Mouse (Mus musculus): ENCODE data around the gene Tm7sf2.

Tm7sf2 gene

DNA sequence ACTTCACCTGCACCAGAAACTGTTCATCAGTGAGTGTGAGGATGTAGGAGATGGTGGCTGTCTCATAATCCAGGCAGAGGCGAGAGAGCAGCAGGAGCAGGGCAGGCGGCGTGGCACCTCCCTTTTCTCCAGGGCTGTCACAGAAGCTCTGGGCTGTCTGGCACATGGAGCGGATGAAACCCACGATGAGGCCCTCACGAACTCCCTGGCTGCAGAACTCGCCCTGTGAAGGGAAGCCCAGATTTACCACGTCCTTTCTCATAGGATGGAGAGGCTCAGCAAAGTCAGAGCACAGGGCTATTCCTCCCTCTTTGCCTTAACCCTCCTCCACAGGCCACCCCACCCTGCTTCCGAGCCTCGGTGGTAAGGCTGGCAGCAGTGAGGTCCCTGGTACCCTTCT is 1.7 kb upstream of the Tm7sf2 start:
- peak in 1 of 2 experiments; percentile 21 for DNase-seq (ENCODE audit: low spot score in 2 of 2)

DNA sequence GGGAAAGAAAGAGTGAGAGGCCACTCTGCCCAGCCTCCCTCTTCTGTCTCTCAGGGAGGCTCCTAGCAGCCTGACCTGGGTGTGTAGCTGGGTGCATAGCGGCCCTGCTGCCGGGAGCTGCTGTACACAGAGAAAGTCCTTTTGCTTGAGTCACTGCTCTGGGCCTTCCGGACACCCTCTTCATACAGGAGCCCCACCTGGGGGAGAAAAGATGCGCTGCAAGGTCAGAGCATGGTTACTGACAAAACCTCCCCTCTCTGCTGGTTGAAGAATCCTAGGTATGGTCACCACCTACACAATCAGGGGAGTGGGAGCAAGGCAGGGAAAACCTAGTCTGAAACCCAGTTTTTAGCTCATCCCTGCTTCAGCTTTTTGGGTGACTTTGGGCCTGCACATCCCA is 778 bp upstream of the Tm7sf2 start:
- DNase-seq (ENCODE audit: low spot score in 2 of 2), result no peak

DNA sequence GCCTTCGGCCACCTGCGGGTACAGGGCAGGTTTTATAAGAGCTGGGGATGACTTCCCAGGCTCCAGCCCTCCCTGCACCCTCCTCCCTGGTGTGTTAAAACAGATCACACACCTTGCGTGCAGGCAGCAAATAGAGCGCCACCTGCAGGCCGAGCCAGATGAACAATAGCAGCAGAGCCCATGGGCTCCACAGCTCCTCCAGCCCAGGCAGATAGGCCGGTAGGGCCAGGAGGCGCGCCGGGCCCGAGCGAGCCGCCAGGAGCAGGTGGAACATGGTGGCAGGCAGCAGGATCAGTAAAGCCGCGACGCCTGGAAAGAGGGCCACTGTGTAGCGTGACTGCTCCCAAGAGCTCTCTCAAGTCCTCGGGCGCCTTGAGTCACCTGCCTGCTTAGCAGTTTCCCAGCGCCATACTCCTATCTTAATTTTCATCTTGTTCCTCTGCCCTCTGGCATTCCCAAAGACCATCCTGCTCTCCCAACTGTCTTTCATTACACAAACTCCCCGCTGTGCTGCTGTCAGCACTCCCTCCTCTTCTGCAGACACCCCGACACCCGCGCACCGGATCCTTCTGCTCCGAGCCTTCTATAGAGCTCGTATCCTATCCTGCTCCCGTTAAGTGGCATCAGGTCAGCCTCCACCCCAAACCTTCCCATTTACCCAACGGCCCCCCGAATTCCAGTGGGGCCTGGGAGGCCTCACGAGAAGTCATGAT is 1.0 kb downstream of the Tm7sf2 start:
- peak; percentile 91 for DNase-seq (ENCODE audit: low spot score in 2 of 2)

DNA sequence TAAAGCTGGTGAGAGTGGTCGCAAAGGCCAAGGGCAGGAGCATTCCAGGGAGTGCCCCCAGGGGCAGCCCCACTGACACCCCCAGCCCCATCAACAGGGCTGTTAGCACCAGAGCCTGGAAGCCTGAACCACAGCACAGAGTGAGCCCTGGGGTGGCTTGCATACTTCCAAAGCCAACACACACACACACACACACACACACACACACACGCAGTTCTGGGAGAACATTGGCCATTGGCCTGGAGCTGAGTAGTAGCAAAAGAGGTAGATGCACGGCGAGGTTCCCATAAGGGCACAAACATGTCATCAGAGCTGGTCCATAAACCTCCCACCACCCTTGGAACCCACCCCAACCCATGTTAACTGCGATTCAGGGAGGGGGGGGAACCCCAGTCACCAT is 1.6 kb downstream of the Tm7sf2 start:
- DNase-seq (ENCODE audit: low spot score in 2 of 2), result no peak

DNA sequence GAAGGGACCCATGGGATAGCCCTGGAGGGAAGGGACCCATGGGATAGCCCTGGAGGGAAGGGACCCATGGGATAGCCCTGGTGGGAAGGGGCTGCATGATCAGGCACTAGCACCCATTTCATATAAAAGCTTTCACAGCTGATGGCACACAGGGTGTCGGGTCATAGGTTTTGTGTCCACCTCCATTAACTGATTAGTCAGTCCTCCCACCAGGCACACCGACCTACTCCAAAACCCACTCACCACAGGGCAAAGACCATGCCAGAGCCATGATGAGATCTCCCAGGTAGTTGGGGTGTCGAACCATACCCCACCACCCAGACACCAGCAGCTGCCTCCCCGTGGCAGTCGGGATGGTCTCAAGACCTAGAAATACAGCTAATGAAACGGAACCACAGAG is 5.1 kb downstream of the Tm7sf2 start:
- DNase-seq (ENCODE audit: low spot score in 2 of 2), result peak in 1 of 2 experiments; percentile 26

DNA sequence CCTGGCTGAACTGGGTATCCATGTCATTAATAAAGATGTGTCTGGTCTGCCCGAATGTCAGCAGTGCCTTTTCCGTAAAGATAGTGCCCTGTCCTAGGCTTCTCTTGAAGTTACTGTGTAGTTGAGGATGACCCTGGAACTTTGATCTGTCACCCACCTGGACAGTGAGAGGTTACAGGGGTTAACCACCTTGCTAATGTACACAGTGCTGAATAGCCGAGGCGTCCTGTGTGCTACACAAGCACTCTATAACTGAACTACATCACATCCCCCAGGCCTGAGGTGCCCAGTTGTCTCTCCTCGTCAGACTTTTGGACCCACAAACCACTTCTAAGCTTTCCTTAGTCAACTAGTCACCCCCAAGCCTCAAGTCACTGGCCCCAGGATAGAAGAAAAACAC is 5.8 kb downstream of the Tm7sf2 start:
- DNase-seq (ENCODE audit: low spot score in 2 of 2), result no peak

DNA sequence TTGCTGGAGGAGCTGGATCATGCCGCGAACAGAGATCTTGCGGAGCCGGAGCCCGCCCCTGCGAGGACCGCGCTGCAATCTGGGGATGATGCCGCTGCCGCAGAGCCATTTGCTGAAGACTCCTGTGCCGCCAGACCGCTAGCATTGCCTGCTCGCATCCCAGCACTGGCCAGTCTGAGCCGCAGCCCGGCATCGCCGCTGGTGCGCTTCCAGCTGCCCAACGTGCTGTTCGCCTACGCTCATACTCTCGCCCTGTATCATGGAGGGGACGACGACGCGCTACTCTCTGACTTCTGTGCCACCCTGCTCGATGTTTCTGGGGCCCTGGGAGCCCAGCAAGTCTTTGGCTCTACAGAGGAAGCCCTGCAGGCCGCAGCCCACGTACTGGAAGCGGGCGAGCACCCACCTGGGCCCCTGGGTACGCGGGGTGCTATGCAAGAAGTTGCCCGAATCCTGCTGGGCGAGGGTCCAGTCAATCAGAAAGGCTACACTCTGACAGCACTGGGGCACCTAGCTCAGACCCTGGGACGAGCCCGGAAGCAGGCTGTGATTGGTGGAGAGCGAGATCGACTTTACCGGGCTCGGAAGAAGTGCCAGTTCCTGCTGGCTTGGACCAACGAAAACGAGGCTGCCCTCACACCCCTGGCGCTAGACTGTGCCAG is 6.4 kb downstream of the Tm7sf2 start:
- DNase-seq (ENCODE audit: low spot score in 2 of 2), result peak; percentile 64 to 79

DNA sequence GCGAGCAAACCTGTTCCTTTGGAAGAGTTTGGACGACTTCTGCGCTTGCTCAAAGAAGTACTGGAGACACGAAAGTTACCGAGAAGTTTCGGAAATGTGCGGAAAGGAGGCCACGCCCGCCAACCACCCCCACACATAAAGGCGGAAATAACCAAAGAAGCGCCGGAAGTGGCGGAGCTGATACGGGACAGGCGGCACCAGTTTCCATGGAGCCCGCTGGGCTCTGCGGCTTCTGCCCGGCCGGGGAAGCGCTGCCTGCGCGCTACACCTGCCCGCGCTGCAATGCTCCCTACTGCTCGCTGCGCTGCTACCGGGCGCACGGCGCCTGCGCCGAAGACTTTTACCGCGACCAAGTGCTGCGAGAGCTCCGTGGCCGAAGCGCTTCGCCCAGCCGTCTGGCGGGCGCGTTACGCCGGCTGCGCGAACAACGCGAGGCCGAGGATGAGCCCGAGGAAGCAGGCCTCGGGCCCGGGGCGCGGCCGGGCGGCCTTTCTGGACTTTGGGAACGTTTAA is 7.1 kb downstream of the Tm7sf2 start, which contains the start of gene Znhit2:
Gene Znhit2, plus strand, starts transcription at position 172 of the 513 bp plus-strand sequence.
- DNase-seq (ENCODE audit: low spot score in 2 of 2), result peak; percentile 96 to 97

DNA sequence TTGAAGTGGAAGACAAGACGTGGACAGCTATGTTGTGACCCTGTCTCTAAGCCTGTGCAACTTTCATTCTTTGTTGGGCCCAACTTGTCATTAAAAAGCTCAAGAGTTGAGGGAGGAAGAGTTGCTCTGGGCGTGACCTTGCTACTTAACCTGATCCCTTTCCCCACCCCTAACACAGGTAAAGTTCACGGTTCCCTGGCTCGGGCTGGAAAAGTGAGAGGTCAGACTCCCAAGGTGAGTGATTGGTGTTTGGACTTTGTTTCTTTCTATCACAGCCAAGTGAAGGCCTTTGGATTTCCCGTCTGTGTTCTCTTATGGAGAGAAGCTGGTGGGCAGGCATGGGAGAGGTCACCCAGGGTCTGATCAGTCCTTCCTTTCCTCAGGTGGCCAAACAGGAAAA is 9.2 kb downstream of the Tm7sf2 start:
- DNase-seq (ENCODE audit: low spot score in 2 of 2), result no peak

DNA sequence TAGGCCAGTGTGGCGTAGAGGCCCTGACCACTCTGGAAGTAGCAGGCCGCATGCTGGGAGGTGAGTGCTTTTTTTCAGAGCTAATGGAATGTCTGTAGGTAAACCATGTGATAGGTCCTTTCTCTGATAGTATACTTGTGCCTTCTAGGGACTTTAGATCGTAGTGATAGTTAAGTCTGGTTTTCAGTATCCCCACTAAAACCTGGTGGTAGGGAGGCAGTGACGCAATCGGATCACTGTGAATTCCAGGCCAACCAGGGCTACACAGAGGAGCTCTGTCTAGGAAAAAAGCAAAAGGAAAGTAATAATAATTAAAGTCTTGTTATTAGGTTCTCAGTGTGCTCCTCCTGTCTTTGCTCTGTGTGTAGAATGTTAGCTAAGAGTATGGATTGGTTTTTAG is 9.7 kb downstream of the Tm7sf2 start:
- no peak for DNase-seq (ENCODE audit: low spot score in 2 of 2)

DNA sequence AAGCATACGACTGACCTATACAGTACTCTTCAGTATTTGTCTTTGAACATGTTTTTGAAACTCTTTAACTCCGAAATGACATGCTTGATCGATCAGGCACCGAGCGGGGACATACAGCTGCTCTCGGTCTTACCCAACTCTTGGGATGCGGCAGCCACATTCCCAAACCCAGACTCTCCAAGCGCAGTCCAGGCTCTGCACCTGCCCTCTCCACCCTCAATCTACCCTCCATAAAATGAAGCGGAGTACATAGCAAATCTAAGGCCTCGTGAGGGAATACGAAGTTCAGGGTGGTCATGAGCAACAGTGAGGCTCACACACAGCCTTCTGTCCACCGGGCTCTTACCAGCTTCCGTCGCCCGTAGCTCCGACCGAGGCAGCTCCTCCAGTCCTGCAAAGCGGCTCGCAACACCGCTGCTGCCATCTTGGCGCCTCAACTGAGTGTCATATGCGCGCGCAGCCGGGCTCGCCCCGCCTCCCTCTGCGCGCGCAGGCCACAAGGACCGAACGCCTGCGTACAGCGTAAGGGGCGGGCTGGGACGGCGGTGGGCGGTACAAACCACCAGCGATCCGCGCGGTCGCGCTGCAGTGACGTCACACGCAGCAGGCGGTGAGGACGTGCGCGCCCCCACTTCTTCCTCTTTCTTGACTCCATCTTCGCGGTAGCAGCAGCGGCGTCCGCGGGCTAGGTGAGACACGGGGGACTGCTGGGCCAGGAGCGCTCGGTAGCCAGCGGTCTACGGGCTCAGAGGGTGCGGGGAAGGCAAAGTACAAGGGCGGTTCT is 10.7 kb downstream of the Tm7sf2 start, which contains the start of the genes Mrpl49 and Fau:
Gene Mrpl49, minus strand, starts transcription at position 473 of the 784 bp plus-strand sequence.
Gene Fau, plus strand, starts transcription at position 532 of the 784 bp plus-strand sequence.
- DNase-seq (ENCODE audit: low spot score in 2 of 2), result peak; percentile 100

DNA sequence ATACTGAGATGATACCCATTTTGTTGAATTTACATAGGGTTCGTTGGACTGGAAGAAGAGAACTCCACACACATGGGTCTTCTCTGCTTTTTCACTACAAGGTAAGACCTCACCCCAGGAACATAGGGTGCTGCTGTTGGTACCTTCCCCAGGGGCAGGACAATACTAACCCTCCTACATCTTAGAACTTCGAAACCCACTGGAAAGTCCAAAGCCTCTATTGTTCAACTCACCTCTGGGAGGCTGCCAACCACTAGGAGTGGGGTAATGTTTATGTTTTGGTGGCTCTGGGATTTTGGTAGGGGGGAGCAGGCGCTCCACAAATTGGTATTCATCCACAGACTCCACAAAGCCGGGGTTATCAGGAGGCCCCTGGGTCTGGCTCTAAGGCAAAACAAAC is 11.5 kb downstream of the Tm7sf2 start:
- DNase-seq (ENCODE audit: low spot score in 2 of 2), result no peak

DNA sequence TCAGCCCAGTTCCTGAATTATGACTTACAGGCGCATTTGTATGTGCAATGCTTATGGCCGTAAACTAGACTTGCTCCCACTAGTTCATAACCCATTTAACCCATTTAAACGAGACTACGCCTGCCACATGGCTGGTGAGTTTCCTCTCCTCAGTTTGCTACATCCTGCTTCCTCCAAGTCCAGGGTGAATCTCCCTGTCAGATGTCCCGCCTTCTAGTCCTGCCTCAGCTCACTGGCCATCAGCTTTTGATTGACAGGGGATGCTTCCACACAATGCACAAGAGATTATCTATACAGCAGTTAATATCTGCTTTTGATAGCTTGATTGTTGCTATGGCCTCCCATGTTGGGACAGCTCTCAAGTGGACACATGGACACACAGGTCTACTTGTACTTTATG is 13.9 kb downstream of the Tm7sf2 start:
- DNase-seq (ENCODE audit: low spot score in 2 of 2), result no peak

DNA sequence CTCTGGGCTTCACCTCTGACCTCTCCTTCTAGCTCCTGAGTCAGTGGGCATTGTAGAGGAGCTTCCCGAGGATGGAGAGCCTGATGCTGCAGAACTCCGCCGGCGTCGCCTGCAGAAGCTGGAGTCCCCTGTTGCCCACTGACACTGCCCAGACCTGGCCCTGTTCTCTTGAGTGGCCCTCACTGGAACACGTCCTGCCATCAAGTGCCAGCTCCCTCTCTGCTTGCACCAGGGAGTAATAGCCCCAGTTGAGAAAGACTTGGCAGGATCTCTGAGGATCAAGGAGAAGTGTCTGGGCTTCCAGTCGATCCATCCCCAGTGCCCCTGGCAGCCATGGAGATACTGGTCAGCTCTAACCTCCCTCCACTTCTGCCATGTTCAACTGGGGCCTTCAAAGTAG is 15.7 kb downstream of the Tm7sf2 start:
- DNase-seq (ENCODE audit: low spot score in 2 of 2), result no peak

DNA sequence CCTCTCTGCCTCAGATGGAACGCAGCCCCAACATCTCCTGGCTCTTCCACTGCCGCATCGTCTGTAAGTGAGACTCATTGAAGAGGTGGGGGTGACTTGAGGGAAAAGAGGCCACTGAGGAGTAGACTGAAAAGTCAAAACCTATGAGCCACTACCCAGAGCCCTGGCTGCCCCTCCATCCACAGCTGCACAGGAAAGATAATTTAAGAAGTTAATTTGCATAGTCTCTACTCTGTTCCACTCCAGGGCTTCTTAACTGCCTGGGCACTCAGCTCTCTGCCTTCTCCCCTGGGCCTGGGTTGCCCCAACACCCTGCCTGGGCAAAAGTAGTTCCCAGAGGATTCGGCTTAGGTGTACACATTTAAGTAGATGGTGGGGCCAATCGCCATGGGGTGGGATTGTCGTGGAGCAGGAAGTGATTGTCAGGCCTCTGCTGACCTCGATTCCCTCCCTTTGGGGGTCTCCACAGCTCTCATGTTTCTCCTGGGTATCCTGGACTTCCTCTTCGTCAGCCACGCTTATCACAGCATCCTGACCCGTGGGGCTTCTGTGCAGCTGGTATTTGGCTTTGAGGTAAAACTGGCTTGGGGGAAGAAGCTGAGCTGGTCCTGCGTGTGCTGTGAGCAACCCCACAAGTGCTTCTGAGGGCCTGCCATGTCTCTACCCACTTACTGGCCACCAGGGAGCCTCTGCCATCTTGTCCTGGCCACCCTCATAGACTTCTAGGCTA is 19.3 kb downstream of the Tm7sf2 start:
- no peak for DNase-seq (ENCODE audit: low spot score in 2 of 2)

DNA sequence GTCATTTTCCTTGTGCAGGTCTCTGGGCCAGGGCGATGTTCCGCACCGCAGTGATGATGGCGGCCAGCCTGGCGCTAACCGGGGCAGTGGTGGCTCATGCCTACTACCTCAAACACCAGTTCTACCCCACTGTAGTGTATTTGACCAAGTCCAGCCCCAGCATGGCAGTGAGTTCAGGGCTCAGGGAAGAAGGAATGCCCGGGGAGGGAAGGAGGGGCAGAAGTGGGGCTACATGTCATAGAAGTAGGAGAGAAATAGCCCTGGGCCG is 20.3 kb downstream of the Tm7sf2 start:
- DNase-seq (ENCODE audit: low spot score in 2 of 2), result no peak

DNA sequence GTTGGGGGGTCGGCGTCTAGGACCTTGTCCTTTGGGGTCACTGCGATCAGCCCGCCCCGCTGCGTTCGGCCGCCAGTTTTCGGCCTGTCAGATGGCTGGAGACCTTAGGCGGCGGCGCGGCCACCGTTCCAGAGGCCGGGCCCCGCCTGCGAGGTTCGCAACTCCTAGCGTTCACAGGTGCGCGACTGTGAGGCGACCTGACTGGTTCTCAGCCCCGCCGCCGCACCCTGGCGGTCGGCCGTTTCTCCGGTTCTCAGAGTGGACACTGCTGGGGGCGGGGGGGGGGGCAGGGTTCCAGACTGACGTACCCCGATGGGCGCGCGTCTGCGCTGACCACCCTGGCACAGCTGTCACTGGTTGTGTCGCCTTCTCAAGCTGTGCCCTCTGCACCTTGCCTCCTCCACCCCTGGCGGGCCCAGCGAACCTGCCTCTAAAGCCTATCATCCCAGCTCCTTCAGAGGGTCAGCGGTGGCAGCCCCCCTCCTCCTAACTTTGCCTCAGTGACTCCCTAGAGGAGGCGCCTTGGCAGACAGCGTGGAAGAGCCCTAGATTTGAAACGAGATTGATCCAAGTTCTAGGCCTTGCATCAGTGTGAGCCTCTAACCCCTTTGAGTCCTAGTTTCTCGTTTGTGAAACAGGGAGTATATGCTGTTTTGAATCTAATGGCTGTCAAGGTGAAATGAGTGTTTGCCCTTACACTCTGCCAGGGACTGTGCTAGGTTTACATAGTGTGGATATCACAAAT is 20.8 kb downstream of the Tm7sf2 start:
- DNase-seq (ENCODE audit: low spot score in 2 of 2), result peak in 1 of 2 experiments; percentile 49

DNA sequence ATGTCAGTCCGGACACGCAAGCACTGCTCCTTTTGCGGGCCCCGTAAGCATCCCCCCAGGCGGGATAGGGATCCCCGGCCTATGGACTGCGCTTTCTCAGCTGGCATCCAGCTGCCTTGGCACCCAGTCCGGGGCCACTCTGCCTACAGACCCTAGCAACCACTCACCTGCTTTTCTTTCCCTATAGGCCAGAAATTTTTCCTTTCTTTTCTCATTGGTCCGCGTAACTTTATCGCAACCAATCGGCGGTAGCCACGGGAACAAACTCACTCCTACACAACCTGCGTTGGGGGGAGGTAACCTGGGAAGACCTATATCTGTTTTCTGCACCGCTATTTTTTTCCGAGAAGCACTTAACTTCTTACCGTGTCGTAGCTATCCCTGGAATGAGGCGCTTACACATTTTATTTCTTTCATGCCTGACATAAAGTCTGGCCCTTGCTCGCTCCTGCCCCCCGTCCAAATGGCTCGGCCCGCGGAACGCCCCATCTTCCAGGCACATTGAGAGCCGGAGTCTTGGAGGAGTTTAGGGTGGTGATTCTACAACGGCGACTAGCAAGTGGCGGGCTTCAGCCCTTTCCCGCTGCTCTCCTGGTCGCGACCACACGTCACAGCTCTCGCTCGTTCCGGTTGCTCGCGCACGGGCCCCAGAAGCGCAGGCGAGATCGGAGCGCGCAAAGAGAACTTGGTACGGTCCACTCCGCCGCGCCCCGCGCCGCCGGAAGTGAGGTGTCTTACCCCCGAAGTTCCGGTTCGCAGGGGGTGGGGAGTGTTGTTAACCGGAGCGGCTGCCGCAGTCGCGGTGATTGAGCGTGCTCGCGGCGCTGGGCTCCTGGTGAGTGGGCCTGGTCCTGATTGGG is 21.6 kb downstream of the Tm7sf2 start, which contains the start of gene Syvn1:
Gene Syvn1, plus strand, starts transcription at position 283 of the 860 bp plus-strand sequence.
- DNase-seq (ENCODE audit: low spot score in 2 of 2), result peak; percentile 94 to 96

DNA sequence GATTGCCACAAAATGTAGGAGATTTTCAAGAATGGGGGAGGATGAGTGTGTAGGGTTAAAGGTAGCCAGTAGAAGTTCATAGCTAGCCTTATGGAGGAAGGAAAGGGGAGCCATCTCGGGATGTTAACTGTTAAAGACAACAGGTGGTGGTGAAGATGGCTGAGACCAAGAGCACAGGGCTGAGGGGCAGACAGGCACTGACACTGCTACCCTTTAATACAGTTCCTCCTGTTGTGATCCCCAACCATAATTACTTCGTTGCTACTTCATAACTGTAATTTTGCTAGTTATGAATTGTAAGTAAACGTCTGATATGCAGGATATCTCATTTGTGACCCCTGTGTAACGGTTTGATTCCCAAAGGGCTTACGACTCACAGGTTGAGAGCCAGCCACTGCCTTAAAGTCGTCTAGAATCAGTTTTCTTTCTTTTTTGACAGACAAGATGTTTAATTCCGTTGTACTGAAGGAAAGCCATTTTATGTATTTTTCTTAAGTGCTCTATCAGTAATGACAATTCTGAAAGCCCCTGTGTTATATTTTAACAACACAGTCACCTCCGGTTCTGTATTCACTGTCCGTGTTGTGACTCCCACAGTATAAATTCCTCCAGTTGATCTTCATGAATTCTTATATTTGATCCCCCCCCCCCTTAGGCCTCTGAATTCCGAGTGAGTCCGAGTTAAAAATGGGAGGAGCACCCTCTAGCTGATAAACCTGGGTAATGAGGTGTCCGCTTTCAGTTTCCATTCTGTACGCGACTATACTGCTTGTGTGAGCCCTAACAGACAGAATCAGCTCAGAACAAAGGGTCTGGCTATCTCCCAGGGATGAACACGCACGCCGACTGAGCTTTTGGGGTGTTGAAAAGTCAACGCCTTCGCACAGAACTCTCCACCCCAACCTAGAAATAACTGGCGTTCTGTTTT is 22.5 kb downstream of the Tm7sf2 start:
- no peak for DNase-seq (ENCODE audit: low spot score in 2 of 2)

Data from right cerebral cortex, postnatal 10 days (tissue).